Mouse (Mus musculus): ENCODE data around the gene Afap1. TPM values are rescaled to one million over a fixed set of nuclear protein-coding genes. Genes with fewer than 3 reads are reported as not detected.

Afap1 gene
- polyA plus RNA-seq, 1 experiment from 2014 or later = 1.4 TPM

DNA sequence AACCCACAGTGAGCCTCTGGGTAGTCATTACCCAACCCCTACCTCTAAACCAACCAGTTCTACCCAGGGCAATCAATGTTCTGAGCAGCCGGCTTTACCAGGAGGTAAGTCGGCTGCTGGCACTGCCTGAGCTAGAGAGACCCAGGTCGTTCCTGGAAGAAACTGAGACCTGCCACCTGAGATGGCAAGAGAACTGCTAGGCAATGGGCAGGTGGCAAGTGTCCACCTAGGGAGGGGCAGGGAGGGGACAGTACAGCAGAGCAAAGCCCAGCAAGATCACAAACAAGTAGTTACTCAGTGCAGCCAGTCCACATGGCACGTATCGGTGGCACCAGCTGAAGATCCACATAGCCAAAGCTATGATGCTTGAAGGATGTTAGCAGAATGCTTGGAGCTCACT is 16.9 kb upstream of the Afap1 start:
- no peaks in the 10 kb centered on the region for H3K36me3 ChIP-seq (ENCODE audit: control insufficient read depth, insufficient read depth)
- ATAC-seq (ENCODE audit: low read depth) = no peak
- H3K4me1 ChIP-seq (ENCODE audit: control insufficient read depth, low read depth, low read length) = no peaks in the 10 kb centered on the region
- 64% methylated on average over 5 of the region's 5 CpGs for WGBS (ENCODE audit: insufficient replicate concordance)
- H3K4me2 ChIP-seq (ENCODE audit: low read depth, low read length) = no peak overlapping the region
- H3K27me3 ChIP-seq (ENCODE audit: control insufficient read depth, insufficient read depth, low read depth, low read length) = no peaks in the 10 kb centered on the region
- no peak overlapping the region for H3K9ac ChIP-seq (ENCODE audit: low read depth, low read length)
- H3K4me3 ChIP-seq (ENCODE audit: low read depth, low read length) = no peak overlapping the region
- H3K27ac ChIP-seq (ENCODE audit: low read length) = no peak overlapping the region
- no peaks in the 10 kb centered on the region for H3K9me3 ChIP-seq (replicated peaks; ENCODE audit: control insufficient read depth, low read length)

DNA sequence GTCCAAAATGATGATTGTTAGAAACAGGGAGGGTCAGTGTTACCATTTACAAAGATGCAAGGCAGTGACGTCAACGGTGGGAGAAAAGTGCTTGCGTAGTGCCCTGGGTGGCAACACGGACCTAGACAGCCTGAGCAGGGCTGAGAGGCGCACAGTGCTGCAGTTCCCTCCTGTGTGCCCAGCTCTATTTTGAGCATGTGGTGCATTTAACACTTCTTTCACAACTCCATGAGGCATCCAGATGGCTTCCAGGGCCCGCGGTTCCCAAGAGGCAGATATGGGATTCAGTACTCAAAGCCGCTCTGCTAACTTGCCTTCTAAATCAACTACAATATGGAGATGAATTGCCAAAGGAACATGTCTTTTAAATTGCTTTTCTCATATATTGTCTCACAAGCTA is 13.9 kb upstream of the Afap1 start:
- no peaks in the 10 kb centered on the region for H3K36me3 ChIP-seq (ENCODE audit: control insufficient read depth, insufficient read depth)
- no peak for ATAC-seq (ENCODE audit: low read depth)

GRCm38 (mm10) chr5:35882391-35882790 is 10.7 kb upstream of the Afap1 start:
- H3K9ac ChIP-seq (ENCODE audit: low read depth, low read length) = no peak overlapping the region
- H3K27ac ChIP-seq (ENCODE audit: low read length) = no peak overlapping the region
- no peaks in the 10 kb centered on the region for H3K9me3 ChIP-seq (replicated peaks; ENCODE audit: control insufficient read depth, low read length)
- no peaks in the 10 kb centered on the region for H3K36me3 ChIP-seq (ENCODE audit: control insufficient read depth, insufficient read depth)
- H3K4me2 ChIP-seq (ENCODE audit: low read depth, low read length) = no peak overlapping the region
- no peaks in the 10 kb centered on the region for H3K27me3 ChIP-seq (ENCODE audit: control insufficient read depth, insufficient read depth, low read depth, low read length)
- no peaks in the 10 kb centered on the region for H3K4me1 ChIP-seq (ENCODE audit: control insufficient read depth, low read depth, low read length)
- no peak for ATAC-seq (ENCODE audit: low read depth)
- H3K4me3 ChIP-seq (ENCODE audit: low read depth, low read length) = no peak overlapping the region
- WGBS (ENCODE audit: insufficient replicate concordance) = 50% methylated on average over 9 of the region's 9 CpGs

More for the DNA sequence above, 13.9 kb upstream of the Afap1 start:
- no peak overlapping the region for H3K4me2 ChIP-seq (ENCODE audit: low read depth, low read length)
- no peak overlapping the region for H3K27ac ChIP-seq (ENCODE audit: low read length)
- H3K4me3 ChIP-seq (ENCODE audit: low read depth, low read length) = no peak overlapping the region
- WGBS (ENCODE audit: insufficient replicate concordance) = 76% methylated on average over 8 of the region's 8 CpGs
- no peaks in the 10 kb centered on the region for H3K27me3 ChIP-seq (ENCODE audit: control insufficient read depth, insufficient read depth, low read depth, low read length)
- no peaks in the 10 kb centered on the region for H3K9me3 ChIP-seq (replicated peaks; ENCODE audit: control insufficient read depth, low read length)
- H3K4me1 ChIP-seq (ENCODE audit: control insufficient read depth, low read depth, low read length) = no peaks in the 10 kb centered on the region
- H3K9ac ChIP-seq (ENCODE audit: low read depth, low read length) = no peak overlapping the region

GRCm38 (mm10) chr5:35884262-35884661 is 8.9 kb upstream of the Afap1 start:
- no peak for ATAC-seq (ENCODE audit: low read depth)
- H3K9me3 ChIP-seq (replicated peaks; ENCODE audit: control insufficient read depth, low read length) = no peaks in the 10 kb centered on the region
- WGBS (ENCODE audit: insufficient replicate concordance) = 38% methylated on average over 11 of the region's 11 CpGs
- no peaks in the 10 kb centered on the region for H3K36me3 ChIP-seq (ENCODE audit: control insufficient read depth, insufficient read depth)
- H3K27me3 ChIP-seq (ENCODE audit: control insufficient read depth, insufficient read depth, low read depth, low read length) = no peaks in the 10 kb centered on the region
- H3K4me3 ChIP-seq (ENCODE audit: low read depth, low read length) = no peak overlapping the region
- no peak overlapping the region for H3K4me2 ChIP-seq (ENCODE audit: low read depth, low read length)
- H3K4me1 ChIP-seq (ENCODE audit: control insufficient read depth, low read depth, low read length) = no peaks in the 10 kb centered on the region
- H3K9ac ChIP-seq (ENCODE audit: low read depth, low read length) = no peak overlapping the region
- H3K27ac ChIP-seq (ENCODE audit: low read length) = no peak overlapping the region

DNA sequence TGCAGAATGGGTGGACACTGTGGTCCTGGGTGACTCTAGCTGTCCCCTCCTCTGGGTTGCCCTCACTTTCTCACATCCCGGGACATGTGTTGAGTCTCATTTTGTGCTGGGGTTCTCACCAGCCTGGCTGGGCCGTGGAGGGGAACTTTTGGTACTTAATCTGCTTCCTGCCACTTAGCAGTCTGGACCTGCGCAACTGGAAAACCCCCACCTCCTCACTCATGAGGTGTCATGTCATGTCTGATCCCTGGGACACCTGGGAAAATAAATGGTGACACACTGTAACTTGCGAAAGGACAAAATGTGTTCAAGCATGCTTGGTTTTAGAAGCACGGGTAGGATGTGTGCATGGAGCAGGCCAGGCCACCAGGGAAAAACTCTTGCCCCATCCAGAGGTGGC is 8.4 kb upstream of the Afap1 start:
- no peaks in the 10 kb centered on the region for H3K36me3 ChIP-seq (ENCODE audit: control insufficient read depth, insufficient read depth)
- no peak overlapping the region for H3K27ac ChIP-seq (ENCODE audit: low read length)
- H3K4me3 ChIP-seq (ENCODE audit: low read depth, low read length) = no peak overlapping the region
- no peak for ATAC-seq (ENCODE audit: low read depth)
- no peaks in the 10 kb centered on the region for H3K4me1 ChIP-seq (ENCODE audit: control insufficient read depth, low read depth, low read length)
- 57% methylated on average over 5 of the region's 5 CpGs for WGBS (ENCODE audit: insufficient replicate concordance)
- H3K4me2 ChIP-seq (ENCODE audit: low read depth, low read length) = no peak overlapping the region
- no peaks in the 10 kb centered on the region for H3K27me3 ChIP-seq (ENCODE audit: control insufficient read depth, insufficient read depth, low read depth, low read length)
- no peaks in the 10 kb centered on the region for H3K9me3 ChIP-seq (replicated peaks; ENCODE audit: control insufficient read depth, low read length)
- H3K9ac ChIP-seq (ENCODE audit: low read depth, low read length) = no peak overlapping the region

DNA sequence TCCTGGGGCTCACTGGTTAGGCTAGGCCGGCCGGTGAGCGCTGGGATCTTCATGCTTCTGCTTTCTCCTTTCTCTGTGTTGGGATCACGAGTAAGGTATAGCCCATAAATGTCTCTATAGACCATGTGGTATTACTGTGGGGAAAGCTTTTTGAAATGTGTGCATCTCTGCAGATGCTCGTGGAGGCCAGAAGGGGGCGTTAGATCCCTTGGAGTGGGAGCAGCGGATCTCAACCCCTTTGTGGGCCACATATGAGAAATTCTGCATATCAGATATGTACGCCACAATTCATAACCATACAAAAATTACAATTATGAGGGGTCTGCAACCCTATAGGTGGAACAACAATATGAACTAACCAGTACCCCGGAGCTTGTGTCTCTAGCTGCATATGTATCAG is 4.2 kb upstream of the Afap1 start:
- no peak overlapping the region for H3K9ac ChIP-seq (ENCODE audit: low read depth, low read length)
- H3K36me3 ChIP-seq (ENCODE audit: control insufficient read depth, insufficient read depth) = no peaks in the 10 kb centered on the region
- no peak overlapping the region for H3K4me3 ChIP-seq (ENCODE audit: low read depth, low read length)
- H3K27me3 ChIP-seq (ENCODE audit: control insufficient read depth, insufficient read depth, low read depth, low read length) = peaks cover 8% of the 10 kb centered on the region
- H3K27ac ChIP-seq (ENCODE audit: low read length) = no peak overlapping the region
- peaks cover 3% of the 10 kb centered on the region; the same call in 1 of the 2 replicates for H3K4me1 ChIP-seq (ENCODE audit: control insufficient read depth, low read depth, low read length)
- H3K4me2 ChIP-seq (ENCODE audit: low read depth, low read length) = no peak overlapping the region
- no peaks in the 10 kb centered on the region for H3K9me3 ChIP-seq (replicated peaks; ENCODE audit: control insufficient read depth, low read length)
- ATAC-seq (ENCODE audit: low read depth) = no peak
- 37% methylated on average over 9 of the region's 9 CpGs for WGBS (ENCODE audit: insufficient replicate concordance)

DNA sequence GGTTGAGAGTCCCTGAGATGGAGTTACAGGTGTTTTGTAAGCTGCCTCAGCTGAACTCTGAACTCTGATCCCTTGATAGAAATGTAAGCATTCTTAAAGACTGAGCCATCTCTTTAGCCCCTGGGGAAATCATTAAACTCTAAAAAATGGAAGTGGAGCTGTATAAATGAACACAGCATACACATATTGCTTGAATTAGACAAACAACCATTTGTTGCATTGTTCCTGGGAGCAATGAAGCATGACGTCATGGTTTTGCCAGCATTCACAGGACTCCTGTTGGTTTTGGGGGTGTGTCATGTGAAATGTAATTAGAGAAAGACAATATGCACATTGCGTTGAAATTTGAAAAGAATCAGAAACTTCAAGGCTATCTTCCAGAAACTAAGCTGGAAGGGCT is 3.5 kb upstream of the Afap1 start:
- no peaks in the 10 kb centered on the region for H3K36me3 ChIP-seq (ENCODE audit: control insufficient read depth, insufficient read depth)
- H3K9ac ChIP-seq (ENCODE audit: low read depth, low read length) = no peak overlapping the region
- no peak for ATAC-seq (ENCODE audit: low read depth)
- H3K27me3 ChIP-seq (ENCODE audit: control insufficient read depth, insufficient read depth, low read depth, low read length) = peaks cover 15% of the 10 kb centered on the region
- H3K27ac ChIP-seq (ENCODE audit: low read length) = no peak overlapping the region
- H3K9me3 ChIP-seq (replicated peaks; ENCODE audit: control insufficient read depth, low read length) = no peaks in the 10 kb centered on the region
- 64% methylated on average over 2 of the region's 2 CpGs for WGBS (ENCODE audit: insufficient replicate concordance)
- H3K4me1 ChIP-seq (ENCODE audit: control insufficient read depth, low read depth, low read length) = peaks cover 3% of the 10 kb centered on the region; the same call in 1 of the 2 replicates
- no peak overlapping the region for H3K4me3 ChIP-seq (ENCODE audit: low read depth, low read length)
- H3K4me2 ChIP-seq (ENCODE audit: low read depth, low read length) = no peak overlapping the region

GRCm38 (mm10) chr5:35890985-35891730 is 2.0 kb upstream of the Afap1 start:
- ATAC-seq (ENCODE audit: low read depth) = no peak
- Histone ChIP-seq H3K4me2 (ENCODE audit: low read depth, low read length) (no peak overlapping the region), H3K36me3 (ENCODE audit: control insufficient read depth, insufficient read depth) (no peaks in the 10 kb centered on the region), H3K27ac (ENCODE audit: low read length) (no peak overlapping the region), H3K4me1 (ENCODE audit: control insufficient read depth, low read depth, low read length) (peaks cover 3% of the 10 kb centered on the region; the same call in 1 of the 2 replicates), H3K4me3 (ENCODE audit: low read depth, low read length) (no peak overlapping the region), H3K27me3 (ENCODE audit: control insufficient read depth, insufficient read depth, low read depth, low read length) (peaks cover 18% of the 10 kb centered on the region), H3K9me3 (replicated peaks; ENCODE audit: control insufficient read depth, low read length) (no peaks in the 10 kb centered on the region), H3K9ac (ENCODE audit: low read depth, low read length) (no peak overlapping the region)
- 78% methylated on average over 13 of the region's 13 CpGs for WGBS (ENCODE audit: insufficient replicate concordance)

DNA sequence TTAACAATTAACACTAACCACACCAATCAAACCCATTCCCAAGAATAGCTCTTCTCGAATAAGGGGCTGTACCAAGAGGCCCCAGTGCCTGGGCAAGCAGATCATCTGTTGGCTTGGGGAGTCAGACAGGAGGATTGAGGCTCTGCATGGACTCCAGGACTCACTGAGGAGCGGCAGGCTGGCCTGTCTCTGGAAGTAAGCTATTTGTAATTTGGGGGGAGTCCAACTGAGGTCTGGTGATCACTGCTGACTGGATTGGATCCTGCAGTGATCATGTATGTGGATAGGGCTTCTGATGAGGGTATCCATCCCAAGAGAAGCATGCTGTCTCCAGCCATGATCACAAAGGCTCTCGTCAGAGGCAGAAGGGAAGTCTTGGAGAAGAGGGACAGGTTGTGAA is 756 bp upstream of the Afap1 start:
- Histone ChIP-seq H3K9ac (ENCODE audit: low read depth, low read length) (no peak overlapping the region), H3K4me3 (ENCODE audit: low read depth, low read length) (no peak overlapping the region), H3K4me2 (ENCODE audit: low read depth, low read length) (no peak overlapping the region), H3K9me3 (replicated peaks; ENCODE audit: control insufficient read depth, low read length) (no peaks in the 10 kb centered on the region), H3K36me3 (ENCODE audit: control insufficient read depth, insufficient read depth) (no peaks in the 10 kb centered on the region), H3K4me1 (ENCODE audit: control insufficient read depth, low read depth, low read length) (peaks cover 3% of the 10 kb centered on the region; the same call in 1 of the 2 replicates), H3K27me3 (ENCODE audit: control insufficient read depth, insufficient read depth, low read depth, low read length) (peaks cover 18% of the 10 kb centered on the region), H3K27ac (ENCODE audit: low read length) (no peak overlapping the region)
- no peak for ATAC-seq (ENCODE audit: low read depth)
- 53% methylated on average over 3 of the region's 3 CpGs for WGBS (ENCODE audit: insufficient replicate concordance)
